Mouse (Mus musculus): Measurements from ENCODE around the gene Rsad2. TPM values are rescaled to one million over a fixed set of nuclear protein-coding genes. Genes with fewer than 3 reads are reported as not detected.
"Not testable (repeated sequence)": the region's sequence is repeated elsewhere in the genome, so short reads cannot be mapped to it uniquely, and the experiment has no call there.

The Rsad2 gene
- polyA plus RNA-seq, 1 experiment from 2014 or later = 0.41 TPM

GRCm38 (mm10) chr12:26444054-26444453 lies 12.2 kb downstream of the Rsad2 start:
- no peak overlapping the region for H3K4me2 ChIP-seq
- H3K27ac ChIP-seq = no peak overlapping the region
- H3K9me3 ChIP-seq = no peaks in the 10 kb centered on the region
- peaks cover 4% of the 10 kb centered on the region; the same call in 1 of the 2 replicates for H3K4me1 ChIP-seq
- H3K4me3 ChIP-seq = no peak overlapping the region
- H3K9ac ChIP-seq = no peak overlapping the region
- no peaks in the 10 kb centered on the region for H3K36me3 ChIP-seq
- 0% methylated on average over 2 of the region's 2 CpGs for WGBS
- ATAC-seq (ENCODE audit: insufficient number of reproducible peaks, insufficient read depth, low FRiP score, low TSS enrichment, low read depth) = no peak
- H3K27me3 ChIP-seq = no peaks in the 10 kb centered on the region

- no peak overlapping the region for H3K27ac ChIP-seq
- no peak overlapping the region for H3K4me3 ChIP-seq
- no peak overlapping the region for H3K9ac ChIP-seq
- no peaks in the 10 kb centered on the region for H3K9me3 ChIP-seq
- peaks cover 5% of the 10 kb centered on the region; the same call in 1 of the 2 replicates for H3K4me1 ChIP-seq
- H3K36me3 ChIP-seq = no peaks in the 10 kb centered on the region
- 24% methylated on average over 3 of the region's 3 CpGs for WGBS
- no peak for ATAC-seq (ENCODE audit: insufficient number of reproducible peaks, insufficient read depth, low FRiP score, low TSS enrichment, low read depth)
- no peak overlapping the region for H3K4me2 ChIP-seq
- H3K27me3 ChIP-seq = no peaks in the 10 kb centered on the region
These were observed 16.9 kb downstream of the Rsad2 start for GRCm38 (mm10) chr12:26439366-26439765.

- no peaks in the 10 kb centered on the region for H3K36me3 ChIP-seq
- 69% methylated on average over 3 of the region's 3 CpGs for WGBS
- no peak overlapping the region for H3K4me2 ChIP-seq
- H3K4me1 ChIP-seq = peaks cover 5% of the 10 kb centered on the region; the same call in 1 of the 2 replicates
- ATAC-seq (ENCODE audit: insufficient number of reproducible peaks, insufficient read depth, low FRiP score, low TSS enrichment, low read depth) = no peak
- no peak overlapping the region for H3K9ac ChIP-seq
- no peak overlapping the region for H3K27ac ChIP-seq
- no peak overlapping the region for H3K4me3 ChIP-seq
- H3K27me3 ChIP-seq = no peaks in the 10 kb centered on the region
- H3K9me3 ChIP-seq = no peaks in the 10 kb centered on the region
These were observed 18.3 kb downstream of the Rsad2 start for GRCm38 (mm10) chr12:26437950-26438349.

- 89% methylated on average over 4 of the region's 4 CpGs for WGBS
- no peak overlapping the region for H3K4me3 ChIP-seq
- no peaks in the 10 kb centered on the region for H3K36me3 ChIP-seq
- H3K27ac ChIP-seq = no peak overlapping the region
- no peak for ATAC-seq (ENCODE audit: insufficient number of reproducible peaks, insufficient read depth, low FRiP score, low TSS enrichment, low read depth)
- H3K27me3 ChIP-seq = no peaks in the 10 kb centered on the region
- H3K9ac ChIP-seq = no peak overlapping the region
- no peak overlapping the region for H3K4me2 ChIP-seq
- no peaks in the 10 kb centered on the region for H3K9me3 ChIP-seq
- peaks cover 5% of the 10 kb centered on the region; the same call in 1 of the 2 replicates for H3K4me1 ChIP-seq
These were observed 19.9 kb downstream of the Rsad2 start for GRCm38 (mm10) chr12:26436334-26436733.

- not testable (repeated sequence) for ATAC-seq (ENCODE audit: insufficient number of reproducible peaks, insufficient read depth, low FRiP score, low TSS enrichment, low read depth); H3K27me3 ChIP-seq; H3K9ac ChIP-seq; H3K36me3 ChIP-seq; H3K9me3 ChIP-seq; H3K4me2 ChIP-seq; H3K27ac ChIP-seq; H3K4me1 ChIP-seq; H3K4me3 ChIP-seq
- WGBS = 80% methylated on average over 2 of the region's 2 CpGs
These were observed 27.5 kb downstream of the Rsad2 start for GRCm38 (mm10) chr12:26428771-26429170.

- no peaks in the 10 kb centered on the region for H3K9me3 ChIP-seq
- no peaks in the 10 kb centered on the region for H3K36me3 ChIP-seq
- H3K4me3 ChIP-seq = no peak overlapping the region
- H3K27me3 ChIP-seq = no peaks in the 10 kb centered on the region
- no peaks in the 10 kb centered on the region for H3K4me1 ChIP-seq
- no peak for ATAC-seq (ENCODE audit: insufficient number of reproducible peaks, insufficient read depth, low FRiP score, low TSS enrichment, low read depth)
- no peak overlapping the region for H3K9ac ChIP-seq
- H3K27ac ChIP-seq = no peak overlapping the region
- WGBS = 86% methylated on average over 2 of the region's 2 CpGs
- H3K4me2 ChIP-seq = no peak overlapping the region
These were observed 31.4 kb downstream of the Rsad2 start for GRCm38 (mm10) chr12:26424841-26425240.

- H3K4me2 ChIP-seq = no peak overlapping the region
- 80% methylated on average over 4 of the region's 4 CpGs for WGBS
- H3K9me3 ChIP-seq = no peaks in the 10 kb centered on the region
- peaks cover 13% of the 10 kb centered on the region for H3K4me1 ChIP-seq
- no peaks in the 10 kb centered on the region; the same call in 1 of the 2 replicates for H3K27me3 ChIP-seq
- H3K27ac ChIP-seq = no peak overlapping the region
- H3K36me3 ChIP-seq = no peaks in the 10 kb centered on the region
- no peak overlapping the region for H3K4me3 ChIP-seq
- no peak for ATAC-seq (ENCODE audit: insufficient number of reproducible peaks, insufficient read depth, low FRiP score, low TSS enrichment, low read depth)
- no peak overlapping the region for H3K9ac ChIP-seq
These were observed 37.9 kb downstream of the Rsad2 start for GRCm38 (mm10) chr12:26418322-26418721.

GRCm38 (mm10) chr12:26416636-26417295 lies 39.5 kb downstream of the Rsad2 start:
- no peak for ATAC-seq (ENCODE audit: insufficient number of reproducible peaks, insufficient read depth, low FRiP score, low TSS enrichment, low read depth)
- H3K27me3 ChIP-seq = no peaks in the 10 kb centered on the region; the same call in 1 of the 2 replicates
- H3K4me3 ChIP-seq = no peak overlapping the region
- no peak overlapping the region for H3K9ac ChIP-seq
- H3K9me3 ChIP-seq = no peaks in the 10 kb centered on the region
- WGBS = 60% methylated on average over 7 of the region's 7 CpGs
- H3K36me3 ChIP-seq = no peaks in the 10 kb centered on the region
- no peak overlapping the region for H3K4me2 ChIP-seq
- no peak overlapping the region for H3K27ac ChIP-seq
- peaks cover 29% of the 10 kb centered on the region for H3K4me1 ChIP-seq

- Histone ChIP-seq H3K36me3 (no peaks in the 10 kb centered on the region), H3K9me3 (no peaks in the 10 kb centered on the region), H3K27ac (peak within 1 kb of the TSS; percentile 69), H3K27me3 (no peaks in the 10 kb centered on the region; the same call in 1 of the 2 replicates), H3K4me3 (peak within 1 kb of the TSS; percentile 89), H3K4me2 (peak within 1 kb of the TSS; percentile 83), H3K4me1 (peaks cover 40% of the 10 kb centered on the region), H3K9ac (peak within 1 kb of the TSS; percentile 88)
- ATAC-seq (ENCODE audit: insufficient number of reproducible peaks, insufficient read depth, low FRiP score, low TSS enrichment, low read depth) = peak; percentile 87
- WGBS = 1% methylated on average over 45 of the region's 45 CpGs
These were observed 41.0 kb downstream of the Rsad2 start, which contains the start of gene Rnf144a for GRCm38 (mm10) chr12:26415104-26415771. Rnf144a (minus strand) TSS chr12:26415254.

GRCm38 (mm10) chr12:26414451-26415103 lies 41.7 kb downstream of the Rsad2 start:
- peak overlapping the region; percentile 88 for H3K9ac ChIP-seq
- under 1% methylated on average over 63 of the region's 64 CpGs for WGBS
- no peaks in the 10 kb centered on the region for H3K36me3 ChIP-seq
- peaks cover 46% of the 10 kb centered on the region for H3K4me1 ChIP-seq
- ATAC-seq (ENCODE audit: insufficient number of reproducible peaks, insufficient read depth, low FRiP score, low TSS enrichment, low read depth) = peak; percentile 77
- peak overlapping the region; percentile 69 for H3K27ac ChIP-seq
- H3K4me3 ChIP-seq = peak overlapping the region; percentile 89
- H3K27me3 ChIP-seq = no peaks in the 10 kb centered on the region; the same call in 1 of the 2 replicates
- peak overlapping the region; percentile 83 for H3K4me2 ChIP-seq
- no peaks in the 10 kb centered on the region for H3K9me3 ChIP-seq

GRCm38 (mm10) chr12:26413961-26414411 lies 42.3 kb downstream of the Rsad2 start:
- H3K9ac ChIP-seq = peak overlapping the region; percentile 88
- H3K9me3 ChIP-seq = no peaks in the 10 kb centered on the region
- H3K4me2 ChIP-seq = peak overlapping the region; percentile 83
- WGBS = 3% methylated on average over 8 of the region's 8 CpGs
- no peaks in the 10 kb centered on the region for H3K27me3 ChIP-seq
- no peaks in the 10 kb centered on the region for H3K36me3 ChIP-seq
- peaks cover 52% of the 10 kb centered on the region for H3K4me1 ChIP-seq
- peak overlapping the region; percentile 69; the same call in 1 of the 2 replicates for H3K27ac ChIP-seq
- ATAC-seq (ENCODE audit: insufficient number of reproducible peaks, insufficient read depth, low FRiP score, low TSS enrichment, low read depth) = no peak
- H3K4me3 ChIP-seq = peak overlapping the region; percentile 89

Measured in embryonic facial prominence, embryonic 13.5 days (tissue).